Mouse (Mus musculus) layer of hippocampus, adult 9-10 months (tissue): ENCODE measurements around the gene Kbtbd8.

Source experiments
- DNase-seq: peaks from one replicate; pipeline ENCODE4 v3.0.0; 2022; ENCODE audit warnings: low spot score

Gene Kbtbd8

GRCm38 (mm10) chr6:95174311-95175143, 57.5 kb downstream of the Kbtbd8 start:
- DNase-seq = no peak
